Mouse (Mus musculus) liver, embryonic 14.5 days (tissue): ENCODE measurements around the gene Krt86.

Source experiments
- CTCF ChIP-seq: IDR thresholded peaks from 2 replicates; pipeline ENCODE4 v1.5.1; 2016; ENCODE audit warnings: antibody characterized with exemption, low read depth, control low read depth
- EP300 ChIP-seq: IDR thresholded peaks from 2 replicates; pipeline ENCODE4 v1.6.1; 2016; ENCODE audit warnings: antibody characterized with exemption, low read depth

- no peak for TF ChIP-seq CTCF
- no peak for TF ChIP-seq EP300
Observed at GRCm38 (mm10) chr15:101472952-101473528, at the start of gene Krt86.
